Mouse (Mus musculus) spleen, postnatal 10 days (tissue): ENCODE results near the gene Cmtm4.
A peak's percentile ranks its signal among the peaks of the same experiment; 100 is the strongest.

Source experiments
- DNase-seq, 2 experiments: peaks; one replicate each; pipeline ENCODE4 v3.0.0; 2021 to 2022; ENCODE audit warnings: low spot score in 2 of 2

Cmtm4 gene

DNA sequence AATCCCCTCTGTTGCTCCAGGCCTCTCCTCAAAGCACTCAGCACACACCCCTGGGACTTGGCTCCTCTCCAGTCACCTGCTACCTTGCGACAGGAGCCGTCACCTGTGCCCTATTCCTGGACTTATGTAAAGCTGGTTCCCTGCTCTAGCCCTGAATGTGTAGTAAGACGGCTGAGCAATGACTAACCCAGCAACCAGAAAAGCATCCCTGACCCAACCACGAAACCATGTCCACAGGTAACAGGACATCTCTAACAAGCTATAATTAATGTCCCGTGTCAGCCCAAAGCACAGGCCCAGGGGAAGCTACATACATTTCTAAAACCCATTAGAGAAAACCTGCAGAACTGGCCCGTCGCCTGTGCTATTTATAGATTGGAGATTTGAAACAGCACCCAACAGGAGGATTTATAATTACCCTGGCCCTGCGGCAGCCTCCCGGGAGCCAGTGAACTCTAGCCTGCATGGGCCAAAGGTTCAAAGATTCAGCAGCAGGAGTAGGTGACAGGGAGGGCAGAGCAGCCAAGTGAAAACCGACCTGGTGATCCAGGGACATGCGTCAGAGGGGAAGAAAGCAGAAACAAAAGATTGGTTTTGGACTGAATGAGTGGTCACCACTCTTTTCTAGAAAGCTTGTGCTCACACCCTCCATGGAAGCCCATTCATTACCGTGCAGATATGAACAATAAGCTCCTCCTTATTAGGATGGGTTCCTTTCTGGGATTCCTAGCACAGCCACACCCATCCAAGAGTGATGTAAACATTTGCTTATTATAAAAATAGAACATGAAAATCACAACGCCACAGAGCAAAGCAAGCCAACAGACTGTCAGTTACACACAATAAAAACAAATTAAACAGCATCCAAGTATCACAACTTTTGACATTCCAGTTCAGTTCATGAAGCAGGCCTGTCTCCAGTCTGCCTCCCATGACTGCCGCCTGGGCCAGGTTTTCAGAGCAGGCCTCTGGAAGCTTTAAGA is 20.5 kb downstream of the Cmtm4 start:
- no peak for DNase-seq

DNA sequence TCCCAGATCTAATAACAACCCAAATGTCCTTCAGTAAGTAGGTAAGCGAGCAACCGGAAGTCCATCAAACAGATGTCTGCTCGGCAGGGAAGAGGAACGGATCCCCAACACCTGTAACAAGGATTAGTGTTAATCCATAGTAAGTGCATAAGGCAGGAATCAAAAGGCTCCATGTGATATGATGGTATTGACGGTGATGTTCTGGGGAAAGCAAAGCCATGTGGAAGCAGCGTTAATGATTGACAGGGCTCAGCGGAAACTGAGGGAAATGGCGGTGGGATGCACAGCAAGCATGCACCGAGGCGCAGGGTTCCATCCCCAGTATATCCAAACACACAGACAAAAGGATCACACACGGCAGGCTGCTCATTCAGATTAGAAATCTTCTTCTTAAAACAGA is 21.3 kb downstream of the Cmtm4 start:
- DNase-seq, result no peak

DNA sequence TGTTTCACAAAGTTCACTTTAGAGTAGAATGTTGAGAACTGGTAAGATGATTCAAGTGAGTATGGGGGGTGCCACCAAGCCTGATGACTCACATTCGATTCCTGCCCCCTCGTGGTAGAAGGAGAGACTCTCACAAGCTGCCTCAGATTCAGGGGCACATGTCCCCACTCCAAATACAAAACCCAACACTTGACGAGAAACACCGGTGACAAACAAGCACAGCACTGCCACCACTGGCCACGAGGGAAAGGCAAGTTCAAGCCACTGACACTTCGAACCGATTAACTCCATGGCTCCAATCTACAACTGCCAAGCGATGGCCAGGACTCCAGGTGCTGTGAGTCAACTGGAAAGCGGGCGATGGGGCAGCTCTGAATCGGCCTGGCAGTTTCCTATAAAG is 21.8 kb downstream of the Cmtm4 start:
- DNase-seq, result no peak

DNA sequence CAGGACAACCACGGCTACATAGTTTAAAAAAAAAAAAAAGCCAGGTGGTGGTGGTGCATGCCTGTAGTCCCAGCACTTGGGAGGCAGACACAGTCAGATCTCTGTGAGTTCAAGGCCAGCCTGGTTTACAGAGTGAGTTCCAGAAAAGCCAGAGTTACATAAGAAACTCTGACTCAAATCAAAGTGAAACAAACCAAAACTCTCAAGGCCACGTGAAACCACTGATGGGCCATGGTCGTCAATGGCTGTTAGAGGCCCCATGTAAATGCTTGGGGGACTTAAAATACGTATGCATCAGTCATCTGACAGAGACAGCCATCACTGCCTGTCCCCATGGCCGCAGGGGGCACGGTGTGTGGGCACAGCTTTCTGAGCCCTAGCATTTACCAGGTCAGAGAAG is 24.5 kb downstream of the Cmtm4 start:
- no peak for DNase-seq

DNA sequence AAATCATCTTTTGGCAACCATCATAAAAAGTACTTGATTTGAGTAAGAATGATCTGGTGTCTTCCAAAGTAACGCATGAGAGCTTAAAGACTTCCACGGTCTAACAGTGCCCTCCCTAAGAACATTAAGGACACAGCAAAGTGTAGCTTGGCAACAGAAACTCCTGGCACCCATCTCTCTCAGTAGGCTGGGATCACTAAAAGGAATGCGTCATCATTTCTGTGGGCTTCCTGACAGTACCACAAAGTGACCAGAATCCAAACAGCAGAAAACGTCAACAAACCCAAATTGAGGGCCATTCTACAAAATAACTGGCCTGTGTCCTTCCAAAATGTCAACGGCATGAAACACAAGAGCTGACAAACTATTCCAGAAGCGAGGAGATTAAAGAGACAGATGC is 25.5 kb downstream of the Cmtm4 start:
- no peak for DNase-seq

DNA sequence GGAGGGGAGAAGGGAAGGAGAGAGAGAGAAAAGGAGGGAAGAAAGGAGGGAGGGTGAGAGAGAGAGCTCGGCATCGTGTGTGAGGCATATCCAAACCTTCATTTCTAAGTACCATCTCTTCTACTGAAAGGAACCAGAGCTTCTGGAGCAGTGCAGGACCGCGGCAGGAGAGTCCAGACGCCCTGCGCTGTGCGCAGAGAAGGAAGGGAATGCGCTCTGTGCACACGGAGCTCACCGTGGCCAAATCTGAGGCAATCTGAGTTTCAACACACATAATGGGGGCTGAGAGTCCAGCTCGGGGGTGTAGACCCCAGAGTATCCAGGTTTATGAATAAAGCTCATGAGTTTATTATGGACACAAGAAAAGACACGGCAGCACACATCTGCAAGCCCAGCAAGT is 26.0 kb downstream of the Cmtm4 start:
- DNase-seq, result no peak

DNA sequence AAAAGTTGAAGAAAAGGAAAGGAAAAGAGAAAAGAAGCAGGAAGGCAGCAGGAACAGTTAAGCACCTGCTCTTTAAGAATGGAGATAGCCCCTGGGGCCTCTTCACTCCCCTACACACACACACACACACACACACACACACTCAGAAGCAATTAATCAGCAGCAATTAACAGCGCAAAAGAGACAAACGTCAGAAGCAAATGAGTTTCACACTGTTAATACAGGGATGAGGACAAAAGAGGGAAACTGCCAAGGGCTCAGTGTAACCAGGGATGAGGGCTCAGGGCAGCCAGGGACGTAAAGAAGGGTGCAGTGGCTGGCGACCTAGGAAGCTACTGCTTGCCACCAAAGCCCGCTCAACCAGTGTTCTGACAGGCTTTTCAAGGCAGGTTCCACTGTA is 28.2 kb downstream of the Cmtm4 start:
- no peak for DNase-seq

DNA sequence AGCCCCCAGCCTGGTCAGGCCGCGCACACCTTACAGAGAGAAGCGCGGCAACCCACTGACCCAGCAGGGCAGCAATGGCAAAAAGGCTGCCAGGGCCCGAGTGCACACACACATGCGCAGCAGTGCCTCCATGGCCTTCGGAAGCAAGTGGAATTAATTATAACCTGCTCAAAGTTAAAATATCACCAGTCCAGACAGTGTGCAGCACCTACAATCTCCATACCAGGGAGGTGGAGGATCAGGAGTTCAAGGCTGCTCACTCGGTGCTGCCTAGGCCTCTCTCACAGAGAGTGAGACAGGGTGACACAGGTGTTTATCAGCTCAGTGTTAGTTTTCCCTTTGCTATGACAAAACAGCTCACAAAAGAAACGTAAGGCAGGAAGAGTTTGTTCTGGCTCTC is 29.9 kb downstream of the Cmtm4 start:
- no peak for DNase-seq

DNA sequence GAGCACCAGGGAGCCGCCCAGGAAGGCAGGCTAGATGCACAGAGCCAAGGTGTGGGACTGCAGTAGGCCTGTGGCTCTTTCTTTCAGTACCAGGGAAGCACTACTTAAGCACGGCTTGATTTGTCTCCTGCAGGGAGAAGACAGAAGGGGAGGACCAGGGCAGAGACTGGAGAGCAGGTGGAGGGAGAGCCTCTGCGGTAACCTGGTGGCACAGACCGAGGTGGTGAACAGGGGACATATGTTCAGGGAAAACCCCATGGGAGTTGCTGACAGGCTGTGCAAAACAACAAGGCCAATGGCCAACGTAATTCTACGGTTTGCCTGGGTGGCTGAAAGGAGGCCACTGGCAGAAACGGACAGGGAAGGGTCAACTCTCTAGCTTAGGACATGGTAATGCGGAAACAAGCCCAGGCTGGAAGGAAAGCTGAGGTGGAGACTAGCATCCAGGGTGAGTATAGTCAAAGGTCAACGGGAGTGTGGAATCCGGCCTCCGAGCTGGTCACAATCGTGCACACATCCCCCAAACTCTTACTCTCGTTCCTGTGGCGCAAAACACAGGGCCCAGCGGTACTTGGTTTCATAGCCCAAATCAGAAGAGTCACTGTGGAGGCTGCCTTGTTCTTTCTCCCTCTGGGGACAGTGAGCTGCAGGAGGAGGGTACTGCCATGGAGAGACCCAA is 35.7 kb downstream of the Cmtm4 start:
- DNase-seq, result no peak

DNA sequence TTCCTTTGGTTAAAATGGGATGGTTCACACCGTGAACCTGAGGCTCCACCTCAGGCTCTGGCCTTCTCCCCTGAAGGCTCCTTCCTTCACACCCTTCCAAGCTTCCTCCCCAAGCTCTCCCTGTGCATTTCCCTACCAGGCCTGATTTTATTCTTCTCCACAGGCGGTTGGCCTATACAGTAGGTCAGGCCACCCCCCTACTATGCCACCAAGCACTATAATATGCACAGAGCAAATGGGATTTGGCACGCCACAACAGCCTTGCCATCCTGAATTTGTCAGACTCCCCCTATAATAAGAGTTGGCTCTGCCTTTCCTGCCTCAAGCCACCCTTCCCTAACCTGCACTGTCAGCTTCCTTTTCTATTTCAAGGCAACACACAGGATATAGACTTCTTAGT is 37.0 kb downstream of the Cmtm4 start:
- DNase-seq, result no peak

DNA sequence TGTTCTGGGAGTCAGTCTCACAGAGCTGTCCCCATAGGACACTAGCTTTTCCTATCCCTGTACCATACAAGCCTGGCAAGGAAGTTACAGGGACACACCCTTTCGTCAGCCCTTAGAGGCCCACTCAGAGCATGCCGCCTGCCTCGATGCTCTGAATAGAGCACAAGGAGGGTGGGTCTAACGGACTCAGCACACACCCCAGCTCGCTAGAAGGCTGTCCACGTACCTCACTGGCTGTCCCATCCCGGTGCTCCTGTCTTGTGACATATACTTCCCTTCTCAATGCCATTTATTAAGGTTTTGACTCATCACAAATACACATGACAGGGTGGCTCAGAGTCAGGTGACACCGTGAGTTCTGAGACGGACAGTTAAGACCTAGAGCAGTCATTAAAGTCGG is 41.1 kb downstream of the Cmtm4 start:
- DNase-seq, result no peak

DNA sequence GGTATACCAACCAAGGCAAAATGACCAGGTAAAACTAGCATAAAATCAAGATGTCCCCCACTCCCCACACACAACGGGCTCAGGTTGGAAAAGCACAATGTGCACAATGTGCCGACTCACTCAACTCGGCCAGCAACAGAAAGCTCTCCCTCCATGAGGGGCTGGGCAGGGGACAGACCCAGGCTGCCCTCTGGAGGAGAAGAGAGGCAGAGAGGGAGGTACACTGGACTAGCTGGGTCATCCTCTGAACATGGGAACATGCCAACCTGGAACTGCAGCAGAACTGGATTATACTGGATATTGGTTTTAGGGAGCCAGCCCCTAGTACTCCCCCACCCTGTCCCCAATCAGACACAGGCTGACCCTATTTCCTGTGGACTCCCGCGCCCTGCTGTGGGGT is 42.4 kb downstream of the Cmtm4 start:
- no peak for DNase-seq

DNA sequence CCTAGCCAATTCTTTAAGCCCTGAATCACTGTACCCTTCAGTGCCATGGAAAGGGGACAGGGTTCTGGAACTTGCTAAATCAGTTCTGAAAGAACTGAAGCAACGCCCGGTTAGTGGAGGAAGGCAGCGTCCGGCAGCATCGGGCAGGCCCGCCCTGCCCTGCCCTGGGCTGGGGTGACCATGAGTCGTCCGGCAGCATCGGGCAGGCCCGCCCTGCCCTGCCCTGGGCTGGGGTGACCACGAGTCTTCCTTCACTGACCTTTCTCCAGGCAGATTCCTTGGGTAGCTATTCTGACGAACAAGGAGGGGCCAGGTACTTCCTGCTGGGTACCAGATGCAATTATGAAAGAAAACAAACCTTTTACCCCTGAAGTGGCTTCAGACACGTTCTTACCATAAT is 45.6 kb downstream of the Cmtm4 start:
- no peak for DNase-seq

DNA sequence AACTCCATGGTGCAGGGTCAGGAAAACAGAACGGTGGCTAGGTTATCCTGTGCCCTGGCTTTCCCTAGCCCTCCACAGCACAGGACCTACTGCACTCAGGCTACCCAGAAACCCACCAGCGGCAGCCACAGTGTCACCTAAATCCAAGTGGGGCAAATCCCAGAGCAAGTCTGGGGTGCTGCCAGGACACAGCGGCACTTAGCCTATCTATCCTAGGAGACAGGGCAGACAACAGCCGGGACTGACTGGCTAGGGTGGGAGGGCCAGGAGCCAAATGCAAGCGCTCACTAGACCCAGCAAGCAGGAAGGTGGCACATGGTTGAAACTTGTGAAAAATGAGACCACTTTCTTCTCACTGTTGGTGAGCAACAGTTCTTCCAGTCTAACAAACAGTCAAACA is 46.6 kb downstream of the Cmtm4 start:
- DNase-seq, result no peak

DNA sequence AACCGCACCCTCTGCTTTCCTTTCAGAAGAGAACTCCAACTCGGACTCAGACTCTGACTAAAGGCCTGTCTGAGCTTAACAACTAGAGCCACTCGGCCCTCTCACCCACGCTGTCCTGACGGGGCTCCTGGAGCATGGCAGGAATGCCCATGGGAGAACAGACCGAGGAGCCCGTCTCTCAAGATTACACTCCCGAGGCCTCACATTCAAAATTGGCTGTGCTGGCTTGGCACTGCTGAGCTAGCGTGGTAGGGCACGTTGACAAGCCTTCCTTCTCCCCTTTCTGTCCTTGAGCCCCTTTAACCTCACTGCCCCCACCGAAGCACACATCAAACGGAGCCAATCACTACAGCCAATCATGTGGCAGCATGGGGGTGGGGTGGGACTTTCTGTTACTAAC is 48.9 kb downstream of the Cmtm4 start:
- DNase-seq, result no peak

DNA sequence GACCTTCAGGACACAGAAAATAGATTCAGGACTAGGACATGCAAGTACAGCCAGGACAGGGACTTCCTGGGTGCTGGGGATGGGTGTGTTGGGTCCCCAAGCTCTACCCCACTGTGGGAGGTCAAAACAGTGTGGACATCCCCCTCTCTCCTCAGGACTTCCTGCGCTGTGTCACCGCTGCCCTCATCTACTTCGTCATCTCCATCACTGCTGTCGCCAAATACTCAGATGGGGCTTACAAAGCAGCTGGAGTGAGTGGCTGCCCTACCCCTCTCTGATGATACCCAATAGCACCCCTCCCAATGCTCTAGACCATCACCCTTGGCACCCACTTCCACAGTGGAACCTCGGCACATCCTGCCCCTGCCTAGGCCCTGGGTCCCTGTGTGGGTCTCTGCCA is 51.0 kb downstream of the Cmtm4 start:
- no peak for DNase-seq

DNA sequence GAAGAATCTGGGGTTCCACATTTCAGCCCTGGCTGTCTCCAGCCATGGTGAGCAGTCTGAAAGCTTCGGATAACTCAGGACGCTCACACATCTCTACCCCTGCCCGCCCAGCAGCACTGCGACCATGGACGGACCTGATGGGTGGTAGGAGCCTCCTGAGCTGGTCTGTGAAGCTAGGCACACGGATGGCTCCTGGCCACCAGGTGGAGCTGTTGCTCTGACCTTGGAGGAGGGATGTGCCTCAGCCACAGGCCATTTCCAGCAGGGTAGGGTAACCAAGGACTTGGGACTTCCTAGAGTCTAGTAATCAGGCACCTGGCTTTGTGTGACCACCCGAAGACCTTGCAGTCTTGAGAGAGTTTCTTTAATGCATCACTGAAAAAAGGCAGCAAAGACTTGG is 51.6 kb downstream of the Cmtm4 start:
- DNase-seq, result peak; percentile 71 to 87

DNA sequence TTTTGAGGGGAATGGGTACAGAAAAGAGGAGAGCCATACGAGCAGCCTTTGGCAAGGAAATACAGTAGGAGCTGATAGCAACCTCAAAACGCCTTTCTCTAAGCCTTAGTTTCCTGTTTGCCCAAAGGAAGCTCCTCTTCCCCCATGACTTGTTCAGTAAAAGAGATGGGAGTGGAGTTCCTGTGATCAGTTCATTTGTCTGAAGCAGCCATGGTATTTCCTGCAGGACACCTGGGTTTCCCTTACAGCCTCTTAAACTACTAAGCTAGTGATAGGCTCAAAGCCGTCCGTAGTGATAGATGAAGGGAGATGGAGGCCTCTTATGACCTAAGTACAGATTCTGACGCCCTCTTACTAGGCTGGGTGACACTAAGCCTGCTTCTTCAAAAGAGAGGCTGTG is 53.2 kb downstream of the Cmtm4 start:
- DNase-seq, result no peak

DNA sequence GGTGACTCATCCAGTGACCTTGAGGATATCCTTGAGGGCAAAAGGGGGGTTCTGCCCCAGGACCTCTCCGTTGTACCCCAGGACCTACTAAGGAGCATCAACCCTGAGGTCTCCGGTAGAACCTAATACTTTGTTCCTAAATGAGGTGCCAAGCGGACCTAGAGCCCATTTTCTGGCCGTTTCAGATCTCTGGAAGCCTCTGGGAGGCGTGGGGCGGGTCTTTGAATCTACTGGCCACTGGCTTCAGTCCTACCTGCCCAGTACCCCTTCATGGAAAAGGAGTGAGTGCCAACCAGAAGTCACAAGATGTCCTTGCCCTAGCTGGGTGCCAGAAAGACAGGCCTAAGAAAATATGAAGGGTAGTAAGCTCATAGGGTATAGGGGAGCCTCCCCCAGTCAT is 53.9 kb downstream of the Cmtm4 start:
- no peak for DNase-seq

DNA sequence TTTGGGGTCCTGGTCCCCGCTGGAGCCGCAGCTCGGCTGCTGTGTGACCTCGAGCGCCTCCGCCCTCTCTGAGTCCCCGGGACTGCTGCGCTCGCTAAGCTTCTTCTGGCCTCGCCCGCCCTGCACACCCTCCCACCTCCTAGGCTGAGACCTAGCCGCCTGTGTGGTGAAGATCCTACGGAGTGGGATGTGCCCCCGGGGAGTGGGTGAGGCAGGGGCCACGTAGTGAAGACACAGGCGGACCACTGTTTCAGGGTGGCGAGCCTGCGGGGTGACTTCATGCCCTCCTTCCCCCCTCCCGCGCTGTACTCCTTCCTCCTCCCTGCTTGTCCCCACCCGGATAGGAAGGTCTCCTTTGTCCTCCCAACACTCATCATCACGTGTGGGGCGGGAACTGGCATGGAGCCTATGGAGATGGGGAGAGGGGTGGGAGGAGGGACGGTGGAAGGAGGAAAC is 54.5 kb downstream of the Cmtm4 start:
- DNase-seq, result peak in 1 of 2 experiments; percentile 36

DNA sequence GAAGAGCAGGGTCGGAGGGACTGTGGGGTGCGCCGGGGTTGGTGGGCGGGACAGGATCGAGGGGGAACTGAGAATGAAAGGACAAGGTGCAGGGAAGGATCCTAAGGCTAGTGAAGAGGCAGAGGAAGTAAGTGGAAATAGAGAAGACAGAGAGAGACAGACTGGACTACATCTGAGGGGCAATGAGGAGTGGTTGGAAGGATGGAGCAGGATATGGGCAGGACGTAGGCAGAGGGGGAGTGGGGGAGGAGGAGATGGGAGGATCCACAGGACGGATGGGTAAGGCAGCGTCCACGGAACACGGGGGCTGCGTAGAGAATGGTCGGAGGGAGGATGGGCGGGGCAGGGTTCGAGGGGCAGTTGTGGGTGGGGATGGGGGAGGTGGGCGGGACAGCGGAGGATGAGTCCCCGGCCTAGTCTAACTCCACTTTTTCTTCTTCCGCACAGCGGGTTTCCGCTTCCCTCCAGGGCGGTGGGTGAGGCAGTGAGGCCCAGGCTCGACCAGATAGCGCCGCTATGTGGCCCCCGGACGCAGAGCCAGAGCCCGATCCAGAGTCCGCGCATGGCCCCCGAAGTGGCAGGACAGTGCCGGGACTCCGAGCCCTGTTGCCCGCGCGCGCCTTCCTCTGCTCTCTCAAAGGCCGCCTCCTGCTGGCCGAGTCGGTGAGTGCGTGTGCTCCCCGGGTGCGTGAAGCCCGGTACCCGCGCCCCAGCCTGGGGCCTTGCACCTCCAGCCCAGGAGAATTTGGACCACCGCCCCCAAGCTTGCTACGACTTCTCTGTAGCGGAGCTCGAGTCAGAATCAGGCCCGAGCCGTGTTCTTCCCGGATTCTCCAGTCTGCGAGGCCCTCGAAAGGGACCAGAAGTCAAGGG is 55.1 kb downstream of the Cmtm4 start:
- DNase-seq, result peak; percentile 57 to 83

DNA sequence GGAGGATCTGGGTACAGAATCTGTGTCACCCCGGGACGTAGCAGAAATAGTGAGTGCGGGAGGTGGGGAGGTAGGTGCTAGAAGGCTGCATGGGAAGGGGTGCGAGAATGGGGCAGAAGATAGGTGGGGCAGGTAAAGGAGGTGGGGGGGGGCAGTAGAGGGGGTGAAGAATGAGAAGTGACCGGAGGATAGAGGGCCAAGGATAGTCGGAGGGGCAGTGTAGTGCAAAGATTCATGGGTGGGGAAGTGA is 55.7 kb downstream of the Cmtm4 start:
- peak in 1 of 2 experiments; percentile 26 for DNase-seq
